Mouse (Mus musculus) right cerebral cortex, postnatal 14 days (tissue): ENCODE measurements at regions not wholly inside any gene's neighbourhood (a gene's known extent, or its start where the extent isn't known, plus 50 kb on each side); places are given as distances from the start of the nearest gene placed in this dataset.

Source experiments
- DNase-seq: peaks from one replicate; pipeline ENCODE4 v3.0.0; 2022

DNA sequence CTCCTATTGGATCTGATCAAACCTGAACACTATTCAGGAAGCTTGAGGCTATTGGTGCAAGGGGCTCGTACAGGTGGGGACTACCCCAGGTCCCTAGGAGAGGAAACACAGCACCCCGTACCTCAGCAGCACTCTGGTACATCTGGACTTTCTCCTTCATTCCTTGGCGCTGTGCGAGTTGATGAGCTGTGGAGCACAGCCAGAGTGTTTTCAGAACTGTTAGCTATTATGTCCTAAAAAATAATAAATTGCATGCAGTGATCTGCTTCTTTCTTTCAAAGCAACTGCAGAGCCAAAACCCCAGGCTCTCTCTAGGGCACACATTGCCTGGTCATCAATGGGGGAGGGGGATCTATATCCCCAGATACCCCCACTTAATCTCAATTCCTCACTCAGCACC is 122.6 kb downstream of the Gm12728 start:
- DNase-seq: no peak

DNA sequence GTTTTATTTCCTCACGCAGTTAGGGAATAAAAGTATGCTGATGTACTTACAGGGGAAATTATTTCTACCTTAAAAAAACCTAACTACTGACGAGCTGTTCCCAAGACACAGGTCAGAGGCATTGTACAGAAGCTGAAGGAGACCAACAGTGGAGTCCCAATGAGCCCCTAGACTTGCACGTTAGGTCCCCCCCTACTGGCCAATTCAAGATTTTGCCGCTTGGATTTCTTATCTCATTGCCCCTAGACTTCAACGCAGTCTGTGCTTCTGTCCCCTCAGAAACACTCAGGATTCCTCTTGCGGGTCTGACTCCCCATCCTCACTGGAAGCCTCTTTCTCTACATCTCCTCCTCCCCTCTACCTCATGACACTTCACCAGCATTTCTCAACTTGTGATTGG is 125.3 kb downstream of the Gm12728 start:
- no peak for DNase-seq

DNA sequence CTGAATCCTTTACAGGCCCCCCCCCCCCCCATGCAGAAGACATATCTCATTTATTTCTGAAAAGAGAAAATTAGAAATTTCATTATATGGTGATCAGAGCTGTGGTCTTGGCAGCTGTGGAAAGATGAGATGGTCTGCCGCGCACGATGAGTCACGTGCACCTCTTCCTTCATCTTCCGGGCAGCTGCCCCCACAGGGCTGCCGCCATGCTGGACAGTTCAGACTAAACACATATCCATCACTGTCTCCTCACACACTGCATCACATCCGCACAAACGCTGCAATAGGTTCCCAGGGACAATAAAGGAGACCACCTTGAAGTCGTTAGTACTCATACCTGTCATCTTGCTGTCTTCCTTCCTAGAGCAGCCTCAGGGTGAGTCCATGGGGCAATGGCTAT is 126.6 kb downstream of the Gm12728 start:
- DNase-seq: no peak

DNA sequence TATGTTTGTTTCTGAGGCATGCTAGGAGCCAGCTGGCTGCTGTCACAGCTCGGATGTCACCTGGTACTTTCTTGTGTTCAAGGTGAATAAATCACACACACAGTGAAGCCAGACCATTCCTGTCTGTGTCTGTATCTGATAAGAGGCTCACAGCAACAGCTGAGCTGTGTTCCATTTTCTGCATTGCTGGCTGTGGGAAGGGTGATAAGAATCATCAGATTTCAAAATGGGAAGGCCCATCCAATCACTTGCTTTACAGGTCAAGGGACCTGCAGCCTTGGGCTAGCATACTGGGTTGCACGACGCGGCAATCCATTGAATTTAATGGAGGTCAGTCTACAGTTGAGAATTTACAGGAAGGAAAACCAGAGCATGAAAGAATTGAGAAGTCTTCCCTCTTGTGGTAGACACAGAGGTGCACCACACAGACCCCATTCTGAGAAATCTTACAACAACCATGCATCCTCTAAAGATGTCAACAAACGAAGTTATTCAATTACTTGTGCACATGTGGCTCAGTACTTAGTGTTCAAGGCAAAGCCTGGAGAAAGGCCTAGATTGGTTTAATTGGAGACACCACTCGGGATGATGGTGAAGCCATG is 135.2 kb downstream of the Gm12728 start:
- DNase-seq: no peak

DNA sequence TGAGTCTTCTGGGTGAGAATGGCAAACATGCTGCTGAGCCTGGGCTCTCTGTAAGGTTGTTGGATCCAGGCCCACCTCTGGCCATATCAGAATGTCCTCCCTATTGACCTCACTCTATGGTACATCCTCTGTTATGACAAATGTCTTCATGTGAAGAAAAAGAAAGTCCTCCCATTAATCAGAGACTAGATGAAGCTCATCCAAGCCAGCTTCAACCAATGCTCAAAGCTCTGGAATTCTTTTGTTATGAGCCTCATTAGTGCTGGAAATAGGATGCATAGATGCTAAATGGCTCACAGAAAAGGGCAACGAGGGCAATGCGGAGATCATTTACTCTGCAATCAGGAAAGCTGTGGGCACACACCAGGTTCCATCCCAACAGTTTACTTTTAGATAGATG is 135.8 kb downstream of the Gm12728 start:
- no peak for DNase-seq

DNA sequence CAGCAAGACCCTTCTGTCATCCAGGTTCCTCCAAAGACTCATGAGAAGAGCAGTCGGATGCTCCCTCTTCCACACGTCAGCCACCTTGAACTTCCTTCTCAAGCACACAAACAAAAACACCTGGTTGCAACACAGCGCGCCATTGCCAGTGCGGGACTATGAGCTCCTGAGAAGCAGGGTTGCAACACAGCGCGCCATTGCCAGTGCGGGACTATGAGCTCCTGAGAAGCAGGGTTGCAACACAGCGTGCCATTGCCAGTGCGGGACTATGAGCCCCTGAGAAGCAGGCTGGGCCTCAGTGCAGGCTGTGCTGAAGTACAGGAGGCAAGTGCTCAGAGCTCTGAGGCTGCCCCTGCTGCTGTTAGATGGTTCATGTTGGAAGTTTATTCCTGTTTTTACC is 140.0 kb downstream of the Gm12728 start:
- DNase-seq: no peak

DNA sequence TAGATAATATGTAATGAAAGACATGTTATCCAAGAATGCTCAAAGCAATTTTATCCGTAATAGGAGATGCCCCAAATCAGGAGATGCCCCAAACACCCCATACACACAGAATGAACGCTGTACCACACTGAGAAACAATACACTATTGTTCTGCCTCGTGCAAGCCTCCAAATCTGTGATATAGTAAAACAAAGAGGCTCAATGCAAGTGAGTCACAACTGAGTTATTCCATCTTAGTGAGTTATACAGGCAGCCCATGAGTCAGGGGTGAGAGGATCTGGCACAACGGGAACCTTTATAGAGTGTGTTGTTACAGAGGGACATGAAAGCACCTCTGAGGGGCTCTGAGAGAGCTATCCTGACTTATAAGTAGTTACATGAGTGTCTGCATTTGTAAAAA is 145.3 kb downstream of the Gm12728 start:
- no peak for DNase-seq

DNA sequence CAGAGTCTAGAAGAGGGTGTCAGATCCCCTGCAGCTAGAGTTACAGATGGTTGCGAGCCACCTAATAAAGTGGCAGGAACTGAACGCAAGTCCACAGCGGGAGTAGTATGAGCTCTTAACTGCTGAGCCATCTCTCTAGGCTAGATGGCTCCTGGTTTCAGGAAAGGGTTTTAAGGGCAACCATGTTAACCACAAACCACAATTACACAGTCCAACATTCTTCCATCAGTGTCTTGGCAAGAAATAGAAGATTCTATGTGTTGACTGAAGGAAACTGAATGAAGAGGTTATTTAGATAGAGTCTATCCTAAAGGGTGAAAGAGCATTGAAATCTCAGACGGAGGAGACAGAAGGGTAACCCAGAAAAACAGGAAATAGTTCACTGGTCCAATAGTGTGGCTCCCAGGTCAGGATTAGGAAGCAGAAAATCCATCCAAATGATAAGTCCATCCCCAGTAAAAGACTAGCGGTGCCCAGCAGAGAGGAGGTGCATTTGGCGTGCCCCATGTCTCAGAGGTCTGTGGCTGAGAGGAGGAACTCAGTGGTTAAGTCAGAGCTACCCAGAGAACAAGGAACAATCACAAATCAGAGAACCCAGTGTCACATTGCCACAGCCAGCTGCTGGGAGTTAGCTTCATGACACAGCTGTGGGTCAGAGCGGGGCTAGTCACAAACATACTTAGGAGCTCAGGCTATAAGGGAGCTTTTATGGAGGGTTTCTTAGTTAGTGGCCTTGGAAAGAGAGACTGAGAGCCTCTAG is 147.3 kb downstream of the Gm12728 start:
- no peak for DNase-seq

DNA sequence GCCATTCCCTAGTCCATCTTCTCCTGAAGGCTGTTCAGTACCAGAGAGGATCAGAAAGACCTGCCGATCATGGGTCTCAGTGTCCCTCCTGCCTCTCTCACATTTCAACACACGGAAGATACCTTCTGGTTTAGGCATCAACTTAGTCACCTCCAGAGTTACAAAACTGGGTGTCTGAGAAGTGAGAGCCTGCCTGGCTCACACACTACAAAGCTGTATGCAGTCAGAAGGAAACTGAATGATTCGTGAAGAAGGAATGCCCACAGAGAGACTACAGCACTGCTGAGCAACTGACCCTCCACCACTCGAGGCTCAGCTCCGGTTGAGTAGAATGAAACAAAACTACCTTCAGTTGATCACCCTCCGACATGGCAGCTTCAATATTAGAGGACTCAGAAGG is 147.9 kb downstream of the Gm12728 start:
- DNase-seq: no peak

DNA sequence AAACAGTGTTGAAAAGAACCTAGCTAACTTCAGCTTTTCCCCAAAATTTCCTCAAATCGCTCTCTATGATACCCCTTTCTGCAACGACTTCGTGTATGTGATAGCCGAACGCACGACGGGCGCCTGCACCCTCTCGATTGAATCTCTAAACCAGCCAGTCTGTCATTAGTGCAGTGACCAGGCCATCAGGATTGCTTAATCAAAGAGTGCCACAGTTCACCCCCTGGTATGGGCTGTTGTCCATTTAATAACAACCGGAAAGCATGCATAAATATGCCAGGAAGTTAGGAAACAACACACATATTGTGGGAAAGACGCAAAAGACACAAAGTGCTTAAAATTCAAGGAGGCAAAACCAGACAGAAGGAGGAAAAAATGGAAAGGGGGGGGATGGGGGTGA is 149.2 kb downstream of the Gm12728 start:
- no peak for DNase-seq

DNA sequence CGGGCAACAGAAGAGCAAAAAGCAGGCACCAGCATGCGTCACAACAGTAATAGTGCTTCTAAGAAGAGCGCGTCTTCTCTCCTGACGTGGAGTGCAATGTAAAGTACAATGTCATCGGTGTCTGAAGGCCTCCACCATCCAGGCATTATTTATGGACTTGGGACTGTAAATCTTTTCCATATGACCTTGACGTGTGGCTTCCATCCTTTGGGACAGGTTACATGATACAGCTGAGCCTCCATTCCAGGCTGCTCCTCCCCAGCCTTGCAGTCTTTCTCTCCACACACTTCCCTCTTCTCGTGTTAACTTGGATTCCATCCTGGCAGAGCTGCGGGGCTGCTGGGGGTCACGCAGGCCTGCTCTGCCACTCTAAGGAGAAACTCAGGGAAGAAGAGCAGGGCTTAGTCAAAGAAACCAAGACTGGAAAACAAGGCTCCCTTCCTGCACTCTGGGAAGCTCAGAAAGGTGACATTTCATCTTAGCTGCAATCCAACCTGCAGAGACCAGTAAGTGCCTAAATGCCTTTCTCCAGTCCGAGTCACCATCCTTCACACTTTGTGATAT is 150.0 kb downstream of the Gm12728 start:
- no peak for DNase-seq

DNA sequence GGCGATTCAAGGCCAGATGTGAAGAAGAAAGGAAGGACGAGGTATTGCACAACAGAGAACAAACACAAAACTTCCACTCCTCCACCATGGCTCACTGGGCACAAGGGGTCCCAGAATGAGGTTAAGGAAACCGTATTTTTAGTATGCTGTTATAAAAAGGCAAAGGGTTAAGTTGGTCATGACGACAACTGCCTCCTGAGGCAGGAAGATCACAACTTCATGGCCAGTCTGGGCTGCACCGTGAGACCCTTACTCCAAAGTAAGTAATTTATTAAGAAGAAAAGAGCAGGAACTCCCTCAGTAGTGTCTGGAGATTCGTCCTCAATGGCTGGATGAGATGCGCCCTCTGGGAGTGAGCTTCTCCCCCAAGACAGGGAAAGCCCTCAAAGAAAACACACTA is 151.2 kb downstream of the Gm12728 start:
- no peak for DNase-seq

DNA sequence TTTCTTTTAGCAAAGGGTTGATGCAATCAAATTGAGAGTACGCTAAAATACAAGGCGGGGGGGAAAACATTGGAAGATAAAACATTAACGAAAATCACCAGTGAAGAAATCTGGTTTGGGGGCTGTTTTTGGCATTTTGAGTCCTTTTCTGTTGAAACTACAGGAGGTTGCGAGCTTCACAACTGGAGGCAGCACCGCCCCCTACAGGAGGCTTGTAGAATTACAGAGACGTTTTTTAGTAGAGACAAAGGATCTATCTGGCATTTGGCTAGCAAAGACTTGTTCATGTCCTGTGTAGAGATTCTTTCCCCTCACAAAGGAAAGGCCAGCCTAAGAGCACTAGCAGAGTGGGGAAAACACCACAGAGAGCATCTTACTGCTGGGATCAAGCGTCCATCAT is 152.1 kb downstream of the Gm12728 start:
- DNase-seq: peak; percentile 42

DNA sequence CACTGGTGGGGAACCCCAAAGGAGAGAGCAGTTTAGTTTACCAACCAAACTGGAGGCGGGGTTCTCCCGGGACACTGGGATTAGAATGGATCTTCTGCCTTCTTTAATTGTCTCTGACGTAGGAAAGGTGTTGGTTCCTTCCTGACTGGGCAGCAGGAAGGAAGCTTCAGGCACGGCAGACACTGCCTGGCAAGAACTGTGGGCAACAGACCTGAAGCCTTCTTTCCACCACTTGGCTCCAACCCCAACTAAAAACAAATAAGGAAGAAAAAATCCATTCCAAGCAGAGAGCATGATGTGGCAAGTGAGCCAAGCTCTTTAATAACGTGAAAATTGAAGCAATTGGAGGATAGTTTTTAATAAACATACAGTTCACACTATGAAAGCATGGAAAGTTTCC is 155.3 kb downstream of the Gm12728 start:
- no peak for DNase-seq

DNA sequence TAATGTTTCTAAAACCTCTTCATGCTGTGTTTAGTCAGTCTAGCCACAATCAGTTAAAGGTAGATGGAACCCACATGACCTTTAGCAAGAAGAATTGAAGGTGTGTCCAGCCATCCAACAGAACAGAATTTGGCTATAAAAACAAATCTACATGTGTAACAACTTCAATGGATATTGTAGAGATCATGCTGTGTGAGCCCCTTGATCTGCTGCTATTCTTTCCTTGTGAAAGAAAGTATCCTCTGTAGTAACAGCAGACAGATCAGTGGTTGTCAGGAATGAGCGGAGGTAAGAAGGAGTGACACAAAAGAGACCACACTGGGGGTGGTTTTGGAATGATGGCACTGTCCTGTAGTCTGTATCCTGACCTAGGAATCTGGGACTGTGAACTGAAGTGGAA is 156.3 kb downstream of the Gm12728 start:
- DNase-seq: no peak

DNA sequence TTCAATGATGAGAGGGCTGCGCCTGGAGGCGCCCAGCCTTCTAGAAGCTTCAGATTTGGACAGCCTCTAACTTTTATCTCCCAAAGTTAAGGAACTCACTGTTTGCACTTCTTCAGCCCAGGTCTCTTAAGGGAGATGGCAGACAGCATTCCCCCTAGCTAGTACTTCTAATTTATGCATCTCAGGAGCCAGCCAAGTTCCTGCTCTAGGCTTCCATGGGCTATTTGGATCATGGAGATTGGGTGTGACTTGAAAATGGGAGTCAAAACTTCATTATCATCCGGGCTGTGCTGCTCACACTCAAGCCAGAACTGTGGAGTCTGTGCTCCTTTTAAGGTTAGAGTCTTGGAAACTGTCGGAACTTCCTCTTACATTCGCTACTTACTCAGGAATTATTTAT is 158.7 kb downstream of the Gm12728 start:
- no peak for DNase-seq

DNA sequence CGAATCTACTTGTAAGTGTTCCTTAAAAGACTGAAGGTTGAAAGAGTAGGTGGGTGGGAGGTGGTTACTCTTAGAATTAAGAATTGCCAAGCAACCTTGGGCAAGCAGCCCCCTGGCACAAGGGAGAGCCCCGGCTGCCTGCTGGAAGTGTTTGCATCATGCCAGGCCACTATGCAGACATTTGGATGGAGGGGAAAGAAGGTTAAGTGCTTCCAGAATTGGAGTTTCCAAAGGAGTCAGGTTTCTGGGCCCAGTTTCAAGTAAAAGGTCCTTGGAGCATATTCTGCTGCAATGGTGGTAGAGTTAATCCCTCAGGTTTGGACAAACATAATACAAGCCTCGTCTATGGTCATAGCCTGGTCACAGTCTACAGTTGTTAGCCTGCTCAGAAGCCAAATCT is 162.7 kb downstream of the Gm12728 start:
- DNase-seq: no peak

DNA sequence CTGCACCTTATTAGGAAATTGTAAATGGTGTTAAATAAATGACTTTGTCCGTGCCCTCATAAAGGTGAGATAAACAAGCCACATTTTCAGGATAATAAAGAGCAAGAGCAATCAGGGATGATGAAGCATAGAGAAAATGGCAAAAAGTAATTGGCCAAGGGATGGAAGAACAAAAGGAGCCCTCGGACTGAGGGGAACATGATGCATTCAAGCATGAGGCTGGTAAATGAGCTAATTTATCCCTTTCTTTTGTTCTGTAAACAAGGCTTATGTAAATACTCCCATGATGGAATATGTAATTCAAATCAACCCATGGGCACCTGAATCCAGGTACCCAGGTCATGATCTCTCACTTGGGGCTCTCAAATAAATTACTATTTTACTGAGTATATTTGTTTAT is 166.8 kb downstream of the Gm12728 start:
- no peak for DNase-seq

DNA sequence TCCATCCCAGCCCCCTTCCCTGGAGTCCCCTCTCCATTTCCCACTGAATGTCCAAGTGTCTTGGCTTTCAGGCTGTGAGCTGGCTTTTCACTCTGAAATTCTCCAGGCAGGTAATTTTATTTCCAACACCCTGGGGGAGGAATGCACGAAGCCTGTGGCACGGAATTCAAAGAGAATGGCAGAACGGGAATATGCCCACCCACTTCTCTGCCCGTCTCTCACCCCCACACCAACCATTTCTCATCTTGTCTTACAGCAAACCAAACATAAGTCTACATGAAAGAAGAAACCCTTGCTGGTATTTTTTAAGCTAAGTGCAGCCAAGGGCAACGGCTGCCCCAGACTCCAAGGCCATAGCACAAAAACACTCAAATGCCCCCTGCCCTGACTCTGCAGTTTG is 168.7 kb downstream of the Gm12728 start:
- no peak for DNase-seq

DNA sequence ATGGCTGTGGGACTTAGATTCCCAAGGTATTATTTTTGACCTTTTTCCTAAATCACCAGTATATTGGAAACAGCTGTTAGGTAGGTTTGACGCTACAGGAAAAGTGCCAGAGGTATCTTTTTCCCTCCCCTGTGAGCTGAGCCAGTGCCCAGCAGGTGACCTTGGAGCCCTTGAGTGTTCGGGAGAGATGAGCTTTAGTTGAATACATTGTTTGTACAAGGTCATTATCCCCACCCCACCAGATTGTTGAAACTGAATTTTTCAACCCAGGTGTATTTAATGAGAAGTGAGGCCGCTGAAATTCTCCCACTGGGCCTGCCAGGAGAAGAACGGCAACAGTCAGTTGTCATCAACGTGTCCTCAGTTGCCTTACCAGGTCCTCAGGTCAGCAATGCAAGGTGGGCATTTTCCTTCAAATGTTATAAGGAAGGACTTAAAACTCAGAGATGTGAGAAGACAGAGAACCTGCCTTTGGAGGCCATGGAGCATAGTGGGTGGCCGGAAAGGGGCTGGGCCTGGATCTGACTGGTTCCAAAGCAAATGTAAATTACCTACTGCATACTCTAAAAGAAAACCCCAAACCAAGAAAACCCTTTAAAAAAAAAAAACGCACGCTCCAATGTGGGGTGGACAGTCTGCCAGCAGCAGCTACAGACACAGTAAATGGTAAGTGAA is 172.2 kb downstream of the Gm12728 start:
- DNase-seq: no peak

DNA sequence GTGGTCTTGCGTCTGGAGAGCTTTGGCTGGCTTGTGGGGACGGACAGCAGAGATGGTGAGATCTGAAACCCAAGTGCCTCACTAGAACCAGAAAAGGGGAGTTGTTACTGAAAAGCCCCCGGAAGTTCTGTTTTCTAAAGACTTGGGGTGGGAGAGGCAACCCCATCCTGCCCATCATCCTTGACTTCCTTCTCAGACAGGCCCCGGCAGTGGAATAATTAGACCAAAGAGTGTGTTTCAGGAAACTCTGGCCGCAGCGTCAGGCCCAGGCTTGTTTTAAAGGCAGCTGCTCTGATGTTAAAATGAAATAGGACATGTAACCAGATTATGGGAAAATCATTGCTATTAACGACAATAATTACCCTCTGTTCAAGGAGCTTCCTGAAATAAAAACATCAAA is 172.9 kb downstream of the Gm12728 start:
- DNase-seq: no peak

DNA sequence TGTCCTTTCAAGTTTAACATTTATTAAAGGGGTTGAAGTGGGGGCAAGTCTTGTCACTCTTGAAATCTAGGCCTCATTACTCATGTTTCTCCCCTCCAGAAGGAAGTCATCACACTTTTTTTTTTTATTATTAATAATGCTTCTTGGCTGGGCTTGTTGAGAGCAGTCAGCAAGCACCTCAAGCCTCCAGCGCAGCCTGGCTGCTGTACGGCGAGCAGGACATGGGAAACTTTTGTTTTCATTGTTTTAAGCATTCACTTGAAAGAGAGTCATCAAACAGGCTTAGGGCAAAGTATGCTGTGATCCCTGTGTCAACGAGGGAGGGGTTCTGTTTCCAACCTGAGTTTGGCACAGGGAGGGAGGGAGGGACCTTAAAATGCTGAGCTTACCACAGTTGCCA is 178.7 kb downstream of the Gm12728 start:
- no peak for DNase-seq

DNA sequence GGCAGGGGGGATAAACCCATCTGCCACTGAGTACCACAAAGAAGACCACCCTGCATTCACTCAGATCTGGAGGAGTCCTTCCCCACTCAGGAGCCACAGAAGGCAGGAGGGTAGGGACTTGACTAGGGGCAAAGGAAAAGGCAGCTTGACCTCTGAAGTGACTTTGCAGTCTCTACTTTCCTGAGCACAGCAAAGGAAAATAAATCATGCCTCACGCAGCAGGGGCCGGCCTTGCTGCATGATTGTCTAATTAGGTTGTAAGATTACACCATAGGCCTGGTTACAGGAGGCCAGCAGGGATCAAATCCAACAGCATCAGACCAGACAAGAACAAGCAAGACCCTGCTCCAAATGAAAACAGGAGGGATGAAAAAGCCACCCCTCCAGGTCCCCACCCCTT is 180.0 kb downstream of the Gm12728 start:
- no peak for DNase-seq

DNA sequence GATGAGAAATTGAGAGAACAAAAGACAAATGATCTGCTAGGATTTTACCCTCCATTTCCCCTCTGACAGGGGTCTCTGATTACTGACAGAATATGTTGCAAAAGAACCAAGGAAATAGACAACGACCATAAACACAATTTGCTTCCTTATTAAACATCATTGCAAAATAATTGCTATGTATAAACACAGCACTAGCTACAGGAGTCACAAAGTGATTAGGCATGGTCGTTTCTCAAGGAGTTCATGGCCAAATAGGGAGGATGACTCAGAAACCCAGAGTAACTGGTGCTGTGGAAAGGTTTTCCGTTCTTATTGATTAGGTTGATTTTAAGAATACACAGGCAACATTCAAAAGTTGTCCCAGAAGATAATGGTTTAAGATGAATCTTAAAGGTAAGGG is 180.4 kb downstream of the Gm12728 start:
- DNase-seq: no peak
